Mouse (Mus musculus) olfactory bulb, adult 2 months (tissue): Measurements from ENCODE around the gene Scgb1b7. TPM values are rescaled to one million over a fixed set of nuclear protein-coding genes. Genes with fewer than 3 reads are reported as not detected.
"Not testable (repeated sequence)": the region's sequence is repeated elsewhere in the genome, so short reads cannot be mapped to it uniquely, and the experiment has no call there.

Source experiments
- H3K27ac ChIP-seq: fragments of 200-500 bp; 2 replicates; pipeline ENCODE4 v1.5.1; 2012; ENCODE audit warnings: low read depth, low read length; ENCODE audit not compliant: insufficient read depth
- H3K4me1 ChIP-seq: fragments of 200-500 bp; 2 replicates; pipeline ENCODE4 v1.6.1; 2012; ENCODE audit warnings: low read length; ENCODE audit not compliant: control insufficient read depth, insufficient read depth
- H3K4me3 ChIP-seq: fragments of 200-500 bp; 2 replicates; pipeline ENCODE4 v1.5.1; 2012; ENCODE audit warnings: mild to moderate bottlenecking, low read depth, low read length, moderate library complexity; ENCODE audit not compliant: insufficient read depth
- WGBS: fragments of 180-500 bp; shearing (Covaris S2); methylation state at CpG from one replicate; pipeline ENCODE4 v1.1.7; 2018; 5-methylcytosine and 5-hydroxymethylcytosine counted together
- polyA plus RNA-seq: library from polyadenylated mRNA; stranded (reverse); fragments of >200 nt; gene quantifications from 2 replicates; pipeline ENCODE4 v1.2.4, GENCODE M21; 2012; ENCODE audit warnings: low replicate concordance; ENCODE audit not compliant: missing spikeins, insufficient read depth, insufficient read length

The Scgb1b7 gene
- not detected in 2 replicates for polyA plus RNA-seq

DNA sequence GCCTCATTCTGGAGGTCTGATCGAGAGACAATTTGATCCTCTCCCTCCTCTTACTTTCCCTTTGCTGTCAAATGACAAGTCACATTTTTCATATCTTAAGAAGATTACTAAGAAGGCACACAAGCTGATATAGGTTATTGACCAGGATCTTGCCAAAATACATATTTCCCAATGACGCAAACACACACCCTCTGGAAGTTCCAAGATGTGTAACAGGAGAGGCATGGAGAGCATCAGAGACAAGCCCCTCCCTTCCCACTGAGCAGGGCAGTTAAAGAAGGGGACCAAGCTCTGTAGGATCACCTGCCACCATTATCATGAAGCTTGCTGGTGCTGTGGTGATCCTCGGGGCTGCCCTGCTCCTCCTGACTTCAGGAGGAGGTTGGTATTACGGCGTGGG lies at the start of gene Scgb1b7:
Gene Scgb1b7, plus strand, starts transcription at position 301 of the 400 bp plus-strand sequence.
- H3K4me3 ChIP-seq, H3K4me1 ChIP-seq, H3K27ac ChIP-seq: not testable (repeated sequence)
- 83% methylated on average over 5 of the region's 5 CpGs for WGBS

DNA sequence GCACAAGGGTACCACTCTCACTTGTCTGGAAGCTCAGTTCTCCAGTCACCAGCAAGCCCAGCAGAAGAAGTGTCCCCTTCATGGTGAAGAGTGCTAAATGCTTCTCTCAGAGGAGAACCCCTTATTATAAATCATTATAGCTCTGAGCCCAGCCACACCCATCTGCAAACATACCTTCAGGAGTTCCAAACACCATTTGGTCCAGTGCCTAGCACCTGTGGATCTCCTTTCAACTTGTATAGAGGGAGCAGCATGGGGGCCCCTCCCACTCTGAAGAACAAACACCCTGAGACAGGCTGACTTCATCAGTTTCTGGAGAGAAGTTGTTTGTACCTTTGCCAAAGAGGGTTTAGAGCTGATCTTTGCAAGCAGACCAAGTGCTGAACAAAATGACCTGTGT lies 6.8 kb upstream of the Scgb1b7 start, which contains the start of gene Scgb2b7:
Gene Scgb2b7, minus strand, starts transcription at position 101 of the 400 bp plus-strand sequence.
- H3K27ac ChIP-seq, H3K4me1 ChIP-seq, H3K4me3 ChIP-seq: not testable (repeated sequence)

Other genes with a start within 250 kb of the Scgb1b7 start
- gene Scgb2b7, start 6.9 kb upstream of the Scgb1b7 start, polyA plus RNA-seq: not detected in 2 replicates